Mouse (Mus musculus): ENCODE results near the gene Podxl2. TPM values are rescaled to one million over a fixed set of nuclear protein-coding genes. Genes with fewer than 3 reads are reported as not detected.

Podxl2 gene
- total and polyA plus RNA-seq, 2 experiments from 2014 or later = 60.8 to 90.9 TPM

DNA sequence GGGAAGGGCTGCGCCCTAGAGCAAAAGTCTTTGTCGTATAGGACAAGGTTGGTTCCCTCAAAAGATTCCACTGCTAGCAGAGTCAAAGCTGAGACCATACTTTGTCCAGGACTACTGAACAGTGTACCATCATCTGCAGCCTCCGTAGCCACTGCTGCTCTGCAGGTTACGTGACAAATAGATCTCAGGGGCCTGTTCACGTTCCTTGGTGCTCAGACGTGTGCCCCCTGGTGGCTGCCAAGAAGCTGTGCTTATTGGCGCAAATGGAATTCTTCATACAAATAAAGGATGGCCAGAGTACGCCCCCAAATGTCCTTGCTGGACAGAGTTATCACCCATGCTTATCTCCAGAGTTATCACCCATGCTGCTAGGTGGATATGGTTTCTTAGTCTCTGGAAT is 43.4 kb downstream of the Podxl2 start:
- Histone ChIP-seq H3K9me3 (replicated peaks; ENCODE audit: control insufficient read depth, low read length) (no peaks in the 10 kb centered on the region), H3K4me3 (ENCODE audit: low read depth, low read length) (no peak overlapping the region), H3K4me2 (ENCODE audit: low read depth, low read length) (no peak overlapping the region), H3K4me1 (ENCODE audit: control insufficient read depth, insufficient read depth) (peaks cover 14% of the 10 kb centered on the region; the same call in 1 of the 2 replicates), H3K36me3 (replicated peaks; ENCODE audit: control insufficient read depth, insufficient read depth, low read length) (peaks cover 13% of the 10 kb centered on the region), H3K27me3 (ENCODE audit: control insufficient read depth, insufficient read depth, low read length) (no peaks in the 10 kb centered on the region), H3K27ac (ENCODE audit: low read depth) (no peak overlapping the region), H3K9ac (replicated peaks; ENCODE audit: low read depth, low read length) (no peak overlapping the region)
- ATAC-seq (ENCODE audit: insufficient read depth, low read depth) = peak; percentile 45
- DNase-seq (ENCODE audit: low spot score) = peak; percentile 88
- no peak for TF ChIP-seq EP300 (IDR thresholded peaks at IDR 0.05; ENCODE audit: low read depth)
- peak; percentile 93 for TF ChIP-seq CTCF (IDR thresholded peaks at IDR 0.05; ENCODE audit: low read depth)
- 20% methylated on average over 8 of the region's 8 CpGs for WGBS

GRCm38 (mm10) chr6:88830112-88830702 is 44.6 kb downstream of the Podxl2 start:
- no peak for ATAC-seq (ENCODE audit: insufficient read depth, low read depth)

GRCm38 (mm10) chr6:88829579-88829978 is 45.3 kb downstream of the Podxl2 start:
- Histone ChIP-seq H3K36me3 (replicated peaks; ENCODE audit: control insufficient read depth, insufficient read depth, low read length) (no peaks in the 10 kb centered on the region; the same call in 1 of the 2 replicates), H3K27ac (ENCODE audit: low read depth) (no peak overlapping the region), H3K4me2 (ENCODE audit: low read depth, low read length) (no peak overlapping the region), H3K4me1 (ENCODE audit: control insufficient read depth, insufficient read depth) (peaks cover 14% of the 10 kb centered on the region; the same call in 1 of the 2 replicates), H3K4me3 (ENCODE audit: low read depth, low read length) (no peak overlapping the region), H3K27me3 (ENCODE audit: control insufficient read depth, insufficient read depth, low read length) (no peaks in the 10 kb centered on the region), H3K9me3 (replicated peaks; ENCODE audit: control insufficient read depth, low read length) (no peaks in the 10 kb centered on the region), H3K9ac (replicated peaks; ENCODE audit: low read depth, low read length) (no peak overlapping the region)
- TF ChIP-seq CTCF (IDR thresholded peaks at IDR 0.05; ENCODE audit: low read depth) = no peak
- no peak for DNase-seq (ENCODE audit: low spot score)
- ATAC-seq (ENCODE audit: insufficient read depth, low read depth) = no peak
- 84% methylated on average over 4 of the region's 4 CpGs for WGBS

More at GRCm38 (mm10) chr6:88830112-88830702, 44.6 kb downstream of the Podxl2 start:
- H3K9ac ChIP-seq (replicated peaks; ENCODE audit: low read depth, low read length) = no peak overlapping the region
- DNase-seq (ENCODE audit: low spot score) = no peak
- peaks cover 14% of the 10 kb centered on the region; the same call in 1 of the 2 replicates for H3K4me1 ChIP-seq (ENCODE audit: control insufficient read depth, insufficient read depth)
- TF ChIP-seq CTCF (IDR thresholded peaks at IDR 0.05; ENCODE audit: low read depth) (no peak), EP300 (IDR thresholded peaks at IDR 0.05; ENCODE audit: low read depth) (no peak)
- no peaks in the 10 kb centered on the region for H3K9me3 ChIP-seq (replicated peaks; ENCODE audit: control insufficient read depth, low read length)
- WGBS = 87% methylated on average over 6 of the region's 6 CpGs
- H3K4me3 ChIP-seq (ENCODE audit: low read depth, low read length) = no peak overlapping the region
- H3K4me2 ChIP-seq (ENCODE audit: low read depth, low read length) = no peak overlapping the region
- H3K27ac ChIP-seq (ENCODE audit: low read depth) = no peak overlapping the region
- H3K27me3 ChIP-seq (ENCODE audit: control insufficient read depth, insufficient read depth, low read length) = no peaks in the 10 kb centered on the region
- H3K36me3 ChIP-seq (replicated peaks; ENCODE audit: control insufficient read depth, insufficient read depth, low read length) = peaks cover under 1% of the 10 kb centered on the region; the same call in 1 of the 2 replicates

DNA sequence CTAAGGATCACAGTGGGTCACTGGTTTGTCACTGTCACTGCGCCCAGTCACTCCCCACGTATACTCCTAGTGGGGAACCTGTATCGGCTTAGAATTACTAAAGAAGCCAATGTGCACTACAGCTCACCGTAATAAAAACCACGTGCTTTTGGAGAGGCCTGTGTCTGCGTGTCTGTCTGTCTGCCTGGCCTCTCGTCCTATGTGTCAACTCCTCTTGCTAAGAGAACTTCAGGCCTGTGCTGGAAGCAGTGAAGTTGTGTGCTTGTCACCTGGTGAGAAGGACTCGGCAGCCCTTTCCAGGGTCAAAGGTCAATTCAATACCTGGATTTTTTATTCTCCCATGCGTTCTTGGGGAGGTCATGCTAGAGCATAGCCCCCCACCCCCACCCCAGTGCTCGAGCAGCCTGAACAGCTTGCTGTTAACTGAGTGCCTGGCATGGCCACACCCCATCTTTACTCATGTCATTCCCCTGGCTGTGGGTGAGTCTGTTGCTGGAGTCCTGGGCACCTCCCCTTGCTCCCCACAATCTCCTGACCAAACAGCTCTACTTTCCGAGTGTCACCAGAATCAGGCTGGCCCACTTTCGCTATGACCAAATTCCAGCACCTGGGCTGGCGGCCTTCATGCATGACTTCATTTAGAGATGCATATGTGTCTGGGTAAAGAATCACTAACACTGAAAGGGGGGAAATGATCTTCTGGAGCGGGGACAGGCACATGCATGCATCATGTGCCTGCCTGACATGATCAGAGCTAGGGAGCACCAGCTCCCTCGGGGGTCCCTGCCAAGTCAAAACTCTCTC is 46.4 kb downstream of the Podxl2 start:
- Histone ChIP-seq H3K27ac (ENCODE audit: low read depth) (no peak overlapping the region), H3K4me1 (ENCODE audit: control insufficient read depth, insufficient read depth) (peaks cover 8% of the 10 kb centered on the region; the same call in 1 of the 2 replicates), H3K4me3 (ENCODE audit: low read depth, low read length) (no peak overlapping the region), H3K9ac (replicated peaks; ENCODE audit: low read depth, low read length) (no peak overlapping the region), H3K9me3 (replicated peaks; ENCODE audit: control insufficient read depth, low read length) (no peaks in the 10 kb centered on the region), H3K4me2 (ENCODE audit: low read depth, low read length) (no peak overlapping the region), H3K27me3 (ENCODE audit: control insufficient read depth, insufficient read depth, low read length) (no peaks in the 10 kb centered on the region), H3K36me3 (replicated peaks; ENCODE audit: control insufficient read depth, insufficient read depth, low read length) (peaks cover 4% of the 10 kb centered on the region; the same call in 1 of the 2 replicates)
- WGBS = 79% methylated on average over 15 of the region's 15 CpGs
- ATAC-seq (ENCODE audit: insufficient read depth, low read depth) = no peak
- no peak for TF ChIP-seq CTCF (IDR thresholded peaks at IDR 0.05; ENCODE audit: low read depth)
- TF ChIP-seq EP300 (IDR thresholded peaks at IDR 0.05; ENCODE audit: low read depth) = no peak
- DNase-seq (ENCODE audit: low spot score) = no peak

GRCm38 (mm10) chr6:88827395-88828205 is 47.2 kb downstream of the Podxl2 start:
- no peaks in the 10 kb centered on the region for H3K9me3 ChIP-seq (replicated peaks; ENCODE audit: control insufficient read depth, low read length)
- H3K9ac ChIP-seq (replicated peaks; ENCODE audit: low read depth, low read length) = no peak overlapping the region
- H3K4me2 ChIP-seq (ENCODE audit: low read depth, low read length) = no peak overlapping the region
- DNase-seq (ENCODE audit: low spot score) (no peak), ATAC-seq (ENCODE audit: insufficient read depth, low read depth) (no peak)
- H3K27me3 ChIP-seq (ENCODE audit: control insufficient read depth, insufficient read depth, low read length) = no peaks in the 10 kb centered on the region
- TF ChIP-seq CTCF (IDR thresholded peaks at IDR 0.05; ENCODE audit: low read depth) = 0 out of 2 replicates have a peak, but pooled peaks have one; percentile 1
- TF ChIP-seq EP300 (IDR thresholded peaks at IDR 0.05; ENCODE audit: low read depth) = no peak
- no peak overlapping the region for H3K27ac ChIP-seq (ENCODE audit: low read depth)
- H3K36me3 ChIP-seq (replicated peaks; ENCODE audit: control insufficient read depth, insufficient read depth, low read length) = peaks cover 7% of the 10 kb centered on the region; the same call in 1 of the 2 replicates
- no peaks in the 10 kb centered on the region for H3K4me1 ChIP-seq (ENCODE audit: control insufficient read depth, insufficient read depth)
- H3K4me3 ChIP-seq (ENCODE audit: low read depth, low read length) = no peak overlapping the region
- 71% methylated on average over 13 of the region's 13 CpGs for WGBS
